Mouse (Mus musculus): ENCODE measurements around the gene Zfand3.

Zfand3 gene

GRCm38 (mm10) chr17:29998566-29999295 lies 5.8 kb upstream of the Zfand3 start:
- no peak for DNase-seq (ENCODE audit: low spot score in 2 of 2)

DNA sequence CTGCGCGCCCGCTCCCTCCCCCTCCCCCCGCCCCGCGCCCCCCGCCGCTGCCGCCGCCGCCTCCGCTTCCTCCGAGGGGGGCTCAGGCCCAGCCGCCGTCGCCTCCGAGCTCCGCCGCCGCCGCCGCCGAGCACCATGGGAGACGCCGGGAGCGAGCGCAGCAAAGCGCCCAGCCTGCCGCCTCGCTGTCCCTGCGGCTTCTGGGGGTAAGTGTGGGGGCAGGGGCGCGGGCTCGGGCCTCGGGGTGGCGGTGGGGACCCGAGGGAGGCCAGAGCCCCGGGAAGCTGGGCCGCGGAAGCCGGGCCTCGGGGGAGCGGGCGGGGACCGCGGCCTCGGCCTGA lies 540 bp downstream of the Zfand3 start:
- no peak for DNase-seq (ENCODE audit: low spot score in 2 of 2)

DNA sequence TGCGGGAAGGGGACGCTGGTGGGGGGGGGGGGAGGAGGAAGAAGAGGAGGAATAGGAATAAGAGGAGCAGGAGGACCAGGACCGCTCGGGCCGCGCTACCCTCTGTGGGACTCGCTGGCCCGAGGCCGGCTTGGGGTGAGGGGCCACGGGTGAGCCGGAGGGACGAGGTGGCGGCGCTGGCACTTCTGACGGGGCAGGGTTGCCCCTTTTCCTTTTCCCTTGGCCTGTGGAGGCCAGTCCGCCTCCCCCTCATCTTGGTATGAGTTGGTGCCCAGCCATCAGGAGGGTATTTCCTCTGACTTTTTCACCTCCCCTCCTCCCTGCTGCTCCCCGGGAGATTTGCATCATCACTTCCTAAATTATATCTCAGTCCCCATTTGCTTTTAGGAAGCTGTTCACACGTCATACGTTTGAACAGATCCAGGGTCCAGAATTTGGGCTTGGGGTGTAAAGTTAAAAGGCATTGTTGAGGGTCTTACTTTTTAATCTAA lies 963 bp downstream of the Zfand3 start:
- DNase-seq (ENCODE audit: low spot score in 2 of 2) = peak; percentile 16 to 27

- no peak for DNase-seq (ENCODE audit: low spot score in 2 of 2)
These were observed 2.3 kb downstream of the Zfand3 start for GRCm38 (mm10) chr17:30006877-30007276.

- no peak for DNase-seq (ENCODE audit: low spot score in 2 of 2)
These were observed 3.4 kb downstream of the Zfand3 start for GRCm38 (mm10) chr17:30007883-30008282.

GRCm38 (mm10) chr17:30008392-30008791 lies 3.9 kb downstream of the Zfand3 start:
- DNase-seq (ENCODE audit: low spot score in 2 of 2) = no peak

DNA sequence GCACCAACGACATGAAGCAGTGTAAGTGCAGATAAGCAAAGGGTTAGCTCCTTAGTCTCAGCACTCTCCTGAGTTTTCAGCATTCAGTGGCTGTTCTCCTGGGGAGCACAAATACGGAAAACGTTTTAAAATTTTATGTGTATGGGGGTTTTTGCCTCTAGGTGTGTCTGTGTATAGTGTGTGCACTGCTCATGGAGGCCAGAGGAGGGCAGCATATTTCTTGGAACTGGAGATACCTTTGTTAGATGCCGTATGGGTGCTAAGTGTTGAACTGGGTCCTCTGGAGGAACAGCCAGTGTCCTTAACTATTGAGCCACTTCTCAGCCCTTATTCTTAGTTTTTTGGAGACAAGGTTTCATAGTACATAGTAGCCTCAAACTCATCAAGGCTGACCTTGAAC lies 10.1 kb downstream of the Zfand3 start:
- no peak for DNase-seq (ENCODE audit: low spot score in 2 of 2)

DNA sequence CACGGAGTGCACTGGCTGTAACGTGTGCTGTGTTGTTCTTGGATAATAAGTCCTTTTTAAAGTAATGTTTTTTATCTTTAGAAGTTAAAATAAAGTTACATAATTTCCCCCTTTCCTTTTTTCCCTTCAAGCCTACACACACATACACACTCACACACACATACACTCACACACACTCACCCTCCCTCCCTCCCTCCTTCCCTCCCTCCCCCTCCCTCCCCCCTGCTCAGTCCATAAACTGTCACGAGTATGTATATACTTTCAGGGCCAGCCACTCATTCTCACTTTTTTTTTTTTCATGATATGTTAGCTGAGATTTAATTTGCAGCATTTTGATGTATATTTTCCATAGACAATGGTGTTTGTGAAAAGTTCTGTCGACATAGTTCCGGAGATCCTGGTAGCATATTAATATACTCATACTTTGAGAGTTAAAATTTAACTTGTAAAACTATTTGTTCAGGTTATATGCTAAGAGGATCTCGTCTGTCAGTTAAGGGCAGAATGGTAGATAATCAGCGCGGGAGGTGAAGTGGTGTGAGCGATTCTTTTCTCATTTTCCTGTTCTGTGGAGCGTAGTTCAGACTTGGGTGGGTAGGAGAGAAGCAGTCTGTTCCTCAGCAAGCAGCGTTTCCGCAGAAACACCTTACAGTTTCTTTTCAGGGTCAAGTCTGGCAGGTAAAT lies 14.5 kb downstream of the Zfand3 start:
- no peak for DNase-seq (ENCODE audit: low spot score in 2 of 2)

DNA sequence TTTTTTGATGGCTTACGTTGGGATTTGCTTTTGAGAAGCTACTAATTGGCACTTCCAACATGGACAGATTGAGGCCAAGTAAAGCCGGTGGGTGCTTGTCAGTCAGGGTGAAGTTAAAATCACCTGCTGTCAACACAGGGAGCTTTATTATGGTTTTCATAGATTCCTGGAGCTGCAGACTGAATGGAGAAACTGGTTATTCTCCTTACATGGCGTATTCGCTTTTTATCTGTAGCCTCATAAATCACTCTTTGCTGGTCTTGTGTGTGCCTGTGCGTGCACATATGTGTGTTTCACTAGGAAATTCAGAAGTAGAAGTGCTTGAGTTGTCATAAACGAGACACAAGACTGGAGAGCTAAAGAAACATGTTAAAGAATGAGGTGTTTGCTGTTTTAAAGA lies 15.4 kb downstream of the Zfand3 start:
- no peak for DNase-seq (ENCODE audit: low spot score in 2 of 2)

GRCm38 (mm10) chr17:30024651-30025050 lies 20.1 kb downstream of the Zfand3 start:
- peak; percentile 55 to 71 for DNase-seq (ENCODE audit: low spot score in 2 of 2)

DNA sequence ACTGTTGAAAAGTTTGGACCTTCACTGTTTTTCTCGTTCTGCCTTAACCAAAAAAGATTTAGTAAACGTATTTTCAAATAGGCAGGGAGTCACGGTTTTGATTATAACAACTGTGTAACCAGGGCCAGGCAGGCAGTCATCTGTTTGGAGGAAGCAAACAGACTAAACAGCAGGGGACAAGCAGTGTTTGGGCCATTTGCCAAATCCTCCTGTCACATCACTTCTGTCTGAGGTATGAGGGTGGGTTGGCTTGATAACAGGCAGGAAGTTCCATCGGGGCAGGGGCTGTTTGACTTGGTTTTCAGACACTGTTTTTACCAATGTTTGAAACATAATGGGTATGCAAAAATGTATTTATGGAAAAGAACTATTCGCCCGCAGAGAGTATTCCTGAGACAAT lies 22.1 kb downstream of the Zfand3 start:
- no peak for DNase-seq (ENCODE audit: low spot score in 2 of 2)

DNA sequence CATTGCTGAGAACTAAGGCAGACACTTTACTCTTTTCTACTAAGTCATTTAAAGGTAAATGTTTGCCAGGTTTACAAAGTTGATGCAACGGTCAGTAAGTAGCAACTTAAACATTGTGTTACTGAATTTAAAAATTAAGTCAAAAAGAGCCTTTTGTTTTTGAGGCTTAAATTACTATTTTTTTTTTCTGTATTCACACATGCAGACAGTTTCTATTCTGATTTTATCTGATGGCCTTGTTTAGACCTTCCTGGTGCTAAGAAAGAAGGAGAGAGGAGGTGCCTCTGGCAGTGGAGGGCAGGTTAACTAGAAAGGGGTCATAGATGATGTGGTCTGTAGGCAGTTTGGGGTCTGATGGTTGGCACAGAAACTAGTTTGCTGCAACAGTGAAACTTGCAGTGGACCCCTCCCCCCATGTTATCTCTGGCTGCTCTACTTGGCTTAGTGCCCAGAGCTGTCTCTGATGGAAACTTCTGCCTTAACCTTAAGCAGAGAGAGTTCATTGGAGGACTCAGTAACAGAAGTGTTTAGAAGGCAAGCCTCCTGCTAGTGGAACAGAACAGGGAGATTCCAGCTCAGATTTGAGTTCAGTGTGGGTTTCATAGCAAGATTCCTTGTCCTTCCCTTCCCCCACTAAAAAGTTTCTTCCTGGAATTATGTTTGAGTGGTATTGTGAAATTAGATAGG lies 23.0 kb downstream of the Zfand3 start:
- DNase-seq (ENCODE audit: low spot score in 2 of 2) = peak in 1 of 2 experiments; percentile 27

- no peak for DNase-seq (ENCODE audit: low spot score in 2 of 2)
These were observed 25.2 kb downstream of the Zfand3 start for GRCm38 (mm10) chr17:30029633-30030226.

DNA sequence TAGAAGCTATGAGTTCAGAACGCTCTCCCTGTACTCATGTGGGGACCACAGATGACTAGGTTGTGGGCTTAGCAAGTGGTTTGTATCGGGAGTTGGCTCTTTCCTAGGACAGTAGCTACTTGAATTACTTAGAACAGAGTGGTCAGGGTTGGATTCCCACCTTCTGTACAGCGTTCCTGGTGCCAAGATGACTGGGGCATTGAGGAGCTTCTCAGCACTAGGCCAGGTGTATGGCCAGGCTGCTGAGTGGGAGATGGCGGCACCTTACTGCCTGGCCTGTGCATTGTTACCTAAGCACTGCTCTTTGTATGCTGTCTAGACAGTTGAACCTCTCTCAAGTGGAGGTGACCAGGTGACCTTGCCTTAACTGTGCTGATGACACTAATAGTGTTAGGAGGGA lies 28.3 kb downstream of the Zfand3 start:
- no peak for DNase-seq (ENCODE audit: low spot score in 2 of 2)

DNA sequence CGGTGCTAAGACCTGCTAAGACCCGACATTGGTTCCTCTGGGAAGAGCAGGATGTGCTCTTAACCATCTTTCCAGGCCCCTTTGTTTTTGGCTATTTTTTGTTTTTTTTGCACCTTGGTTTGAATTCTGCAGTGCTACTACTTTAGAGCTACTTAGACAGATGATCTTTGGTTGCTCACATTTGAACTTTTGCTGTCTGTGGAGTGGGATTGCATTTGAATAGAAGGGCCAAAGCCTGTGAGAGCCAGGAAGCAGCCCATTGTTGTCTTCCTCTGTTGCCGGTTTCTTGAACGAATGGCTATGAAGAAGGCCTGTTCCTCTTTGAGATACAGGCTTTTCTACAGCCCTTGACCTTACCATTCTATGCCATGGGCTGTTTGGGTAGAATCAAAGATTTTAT lies 29.5 kb downstream of the Zfand3 start:
- no peak for DNase-seq (ENCODE audit: low spot score in 2 of 2)

- DNase-seq (ENCODE audit: low spot score in 2 of 2) = no peak
These were observed 30.9 kb downstream of the Zfand3 start for GRCm38 (mm10) chr17:30035216-30036005.

- no peak for DNase-seq (ENCODE audit: low spot score in 2 of 2)
These were observed 38.8 kb downstream of the Zfand3 start for GRCm38 (mm10) chr17:30043163-30043822.

GRCm38 (mm10) chr17:30045181-30045580 lies 40.6 kb downstream of the Zfand3 start:
- DNase-seq (ENCODE audit: low spot score in 2 of 2) = no peak

DNA sequence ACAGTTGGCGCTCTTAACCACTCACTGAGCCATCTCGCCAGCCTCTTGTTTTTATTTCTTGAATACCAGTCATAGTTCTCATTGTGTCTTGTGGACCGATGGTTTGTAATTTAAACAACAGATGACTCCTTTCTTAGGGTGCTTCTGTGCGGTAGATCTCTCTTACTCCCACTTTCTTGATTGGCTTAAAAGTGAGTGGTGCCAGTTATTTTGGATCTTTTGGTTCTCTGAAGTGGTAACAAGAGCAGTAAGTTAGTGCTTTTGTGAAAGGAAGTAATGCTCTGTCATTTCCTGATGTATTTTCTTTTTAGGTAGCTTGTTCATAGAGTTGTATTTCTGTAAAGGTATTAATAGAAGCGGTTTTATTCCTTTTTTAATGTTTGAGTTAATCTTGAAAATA lies 42.1 kb downstream of the Zfand3 start:
- DNase-seq (ENCODE audit: low spot score in 2 of 2) = no peak

DNA sequence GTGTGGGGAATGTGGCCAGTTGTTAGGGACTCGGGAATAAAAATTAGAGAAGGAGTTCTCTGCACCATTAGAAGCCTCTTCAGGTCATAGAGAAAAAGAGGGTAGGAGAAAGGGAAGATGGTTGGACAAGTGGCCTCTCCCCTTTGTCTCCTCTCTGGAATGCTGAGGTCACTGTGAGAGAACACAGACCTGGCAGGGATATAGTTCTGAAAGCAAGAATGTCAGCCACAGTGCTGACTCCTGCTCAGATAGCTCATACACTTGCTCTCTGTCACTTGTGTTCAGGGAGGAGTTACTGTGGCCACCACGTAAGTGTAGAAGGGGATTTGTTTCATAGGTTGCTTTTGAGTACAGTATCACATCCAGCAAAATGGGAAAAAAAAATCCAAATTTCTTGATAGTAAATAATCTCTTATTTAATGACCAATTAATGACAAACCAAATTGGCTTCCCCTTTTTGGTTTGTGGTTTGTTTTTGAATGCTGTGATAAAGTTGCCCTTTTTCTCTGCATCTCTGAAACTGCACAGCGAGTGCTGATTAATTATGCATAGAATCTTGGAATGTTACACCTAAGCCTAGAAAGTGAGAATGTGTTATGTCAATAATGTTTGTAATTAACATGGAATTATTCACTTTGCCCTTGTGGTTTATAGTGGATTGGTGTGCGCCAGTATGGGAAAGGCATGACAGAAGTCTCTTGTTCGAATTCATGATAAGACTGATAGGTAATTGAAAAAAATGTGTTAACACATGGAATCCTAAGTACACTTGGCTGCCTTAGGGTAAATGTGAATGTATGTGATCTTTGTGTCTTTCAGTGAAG lies 47.2 kb downstream of the Zfand3 start:
- no peak for DNase-seq (ENCODE audit: low spot score in 2 of 2)

Measured in urinary bladder, postnatal 36 days (tissue).